Mouse (Mus musculus) fibroblast of lung, adult 2 months (primary cell): ENCODE measurements around the gene Foxk1.

Experiments used
- DNase-seq: peaks from one replicate; pipeline ENCODE4 v3.0.0-alpha.2; 2011; ENCODE audit warnings: low read depth

Foxk1 gene

GRCm38 (mm10) chr5:142400981-142401640, at the start of gene Foxk1:
Gene Foxk1 (plus strand): TSS chr5:142401497.
- DNase-seq, result no peak

- no peak for DNase-seq
Observed at GRCm38 (mm10) chr5:142352336-142352892, 48.9 kb upstream of the Foxk1 start.

GRCm38 (mm10) chr5:142355144-142355543, 46.2 kb upstream of the Foxk1 start:
- DNase-seq, result no peak

- DNase-seq, result no peak
Observed at GRCm38 (mm10) chr5:142361166-142361565, 40.1 kb upstream of the Foxk1 start.

- DNase-seq, result peak; percentile 39
Observed at GRCm38 (mm10) chr5:142362894-142363293, 38.4 kb upstream of the Foxk1 start.

GRCm38 (mm10) chr5:142364095-142364494, 37.2 kb upstream of the Foxk1 start:
- no peak for DNase-seq

GRCm38 (mm10) chr5:142367085-142368081, 33.9 kb upstream of the Foxk1 start:
- DNase-seq, result peak; percentile 85

GRCm38 (mm10) chr5:142368122-142368521, 33.2 kb upstream of the Foxk1 start:
- DNase-seq, result no peak

GRCm38 (mm10) chr5:142370406-142371171, 30.7 kb upstream of the Foxk1 start:
- DNase-seq, result no peak

GRCm38 (mm10) chr5:142371172-142372155, 29.8 kb upstream of the Foxk1 start:
- DNase-seq, result no peak

GRCm38 (mm10) chr5:142372207-142372606, 29.1 kb upstream of the Foxk1 start:
- DNase-seq, result no peak

GRCm38 (mm10) chr5:142374343-142374742, 27.0 kb upstream of the Foxk1 start:
- DNase-seq, result no peak

GRCm38 (mm10) chr5:142375641-142376040, 25.7 kb upstream of the Foxk1 start:
- DNase-seq, result no peak

GRCm38 (mm10) chr5:142376071-142376470, 25.2 kb upstream of the Foxk1 start:
- DNase-seq, result no peak

GRCm38 (mm10) chr5:142378068-142378467, 23.2 kb upstream of the Foxk1 start:
- DNase-seq, result no peak

GRCm38 (mm10) chr5:142380491-142380890, 20.8 kb upstream of the Foxk1 start:
- peak; percentile 81 for DNase-seq

GRCm38 (mm10) chr5:142384911-142385660, 16.2 kb upstream of the Foxk1 start:
- DNase-seq, result peak; percentile 91

GRCm38 (mm10) chr5:142386329-142386728, 15.0 kb upstream of the Foxk1 start:
- DNase-seq, result no peak

GRCm38 (mm10) chr5:142386784-142387680, 14.3 kb upstream of the Foxk1 start:
- DNase-seq, result peak; percentile 98
